Mouse (Mus musculus) left cerebral cortex, postnatal 25 days (tissue): ENCODE data around the gene Nfia. TPM values are rescaled to one million over a fixed set of nuclear protein-coding genes. Genes with fewer than 3 reads are reported as not detected.

Experiments
- DNase-seq, 2 experiments: peaks; one replicate each; pipeline ENCODE4 v3.0.0; 2022; ENCODE audit warnings: low spot score in 2 of 2, mixed read lengths in 1 of 2
- intact Hi-C: fragments of 180-260 bp; cut with DNase I; formaldehyde crosslinking; loops from one replicate; pipeline ENCODE4 v1.15.1; 2025
- total RNA-seq, 2 experiments: library from RNA; stranded (reverse); gene quantifications; 2 replicates each; pipeline ENCODE4 v1.2.3; 2021

Gene Nfia
- total RNA-seq, 2 experiments from 2014 or later: 63.0 to 73.6 TPM

DNA sequence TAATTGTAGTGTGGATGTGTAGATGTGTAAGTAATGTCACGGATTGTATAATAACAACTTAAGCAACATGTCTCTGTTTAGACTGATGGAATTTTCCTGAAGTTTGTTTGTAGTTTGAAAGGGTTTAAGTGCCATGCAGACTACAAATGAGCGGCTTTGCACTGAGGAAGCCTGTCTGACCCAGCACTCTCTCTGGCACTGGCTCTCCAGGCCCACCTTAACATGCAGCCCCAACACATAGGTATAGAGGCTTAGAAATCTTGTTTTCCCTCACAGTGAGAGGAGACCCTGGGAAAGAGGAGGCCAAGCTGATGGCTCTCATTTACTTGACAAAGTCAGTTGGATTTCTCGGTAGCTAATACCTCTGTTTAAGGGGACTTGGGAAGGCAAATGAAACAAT is 13.9 kb upstream of the Nfia start:
- DNase-seq: no peak
- intact Hi-C loops: loop anchor here (2.0 to 10.0 kb wide), 3 partner anchors 14 to 624 kb away; partner anchors contain the start of genes Nfia and Tm2d1

DNA sequence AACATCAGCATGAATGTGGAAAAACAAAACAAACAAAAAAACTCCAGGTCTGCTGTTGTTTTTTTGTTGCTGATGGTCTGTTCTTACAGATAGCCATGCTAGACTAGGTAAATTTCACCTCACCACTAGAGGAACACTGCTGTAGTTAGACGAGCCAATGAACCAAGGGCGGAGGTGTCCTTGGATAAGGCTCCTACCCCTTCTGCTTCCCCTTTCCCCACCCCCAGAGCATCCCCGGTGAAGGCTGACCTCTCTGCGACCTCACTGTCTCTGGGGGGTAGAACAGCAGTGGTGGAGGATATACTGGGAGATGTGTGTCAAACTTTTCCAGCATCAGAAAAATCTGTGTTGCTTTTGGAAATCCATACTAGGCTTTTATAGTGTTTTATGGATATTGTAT is 7.9 kb upstream of the Nfia start:
- DNase-seq: no peak
- intact Hi-C loops: no loop called here

- intact Hi-C loops: no loop called here
- no peak for DNase-seq
Observed at GRCm38 (mm10) chr4:97765341-97766020, 7.1 kb upstream of the Nfia start.

GRCm38 (mm10) chr4:97766100-97766499 is 6.4 kb upstream of the Nfia start:
- DNase-seq: no peak
- intact Hi-C loops: no loop called here

GRCm38 (mm10) chr4:97767025-97767424 is 5.5 kb upstream of the Nfia start:
- intact Hi-C loops: no loop called here
- no peak for DNase-seq

GRCm38 (mm10) chr4:97767516-97767915 is 5.0 kb upstream of the Nfia start:
- no peak for DNase-seq
- intact Hi-C loops: no loop called here

GRCm38 (mm10) chr4:97769861-97770260 is 2.7 kb upstream of the Nfia start:
- DNase-seq: no peak
- intact Hi-C loops: loop anchor here (5.0 kb wide), 2 partner anchors 142 to 552 kb away; no protein-coding TSS in a partner anchor

- intact Hi-C loops: loop anchor here (5.0 kb wide), 2 partner anchors 141 to 551 kb away; no protein-coding TSS in a partner anchor
- DNase-seq: no peak
Observed at GRCm38 (mm10) chr4:97771426-97771825, 1.1 kb upstream of the Nfia start.

DNA sequence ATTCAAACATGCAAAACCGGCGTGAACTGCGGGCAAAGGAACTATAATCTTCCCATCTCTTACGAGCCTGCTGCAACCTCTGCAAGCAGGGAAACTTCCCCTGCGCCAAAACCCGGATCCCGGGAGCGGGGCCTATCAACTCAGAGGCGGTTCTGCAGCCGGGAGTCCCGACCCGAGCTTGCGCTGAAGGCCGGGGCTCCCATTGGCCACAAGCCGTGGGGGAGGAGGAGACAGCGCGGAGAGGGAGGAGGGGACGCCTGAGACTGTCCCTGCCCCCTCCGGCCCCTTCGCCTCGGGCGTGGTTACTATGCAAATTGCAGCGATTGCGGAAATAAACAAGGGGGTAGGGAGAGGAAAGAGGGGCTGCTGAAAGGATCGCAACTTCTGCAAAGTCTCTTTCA is 450 bp upstream of the Nfia start:
- intact Hi-C loops: loop anchor here (2.0 to 5.0 kb wide), 3 partner anchors 13 to 550 kb away; no protein-coding TSS in a partner anchor
- peak; percentile 96 to 98 for DNase-seq

DNA sequence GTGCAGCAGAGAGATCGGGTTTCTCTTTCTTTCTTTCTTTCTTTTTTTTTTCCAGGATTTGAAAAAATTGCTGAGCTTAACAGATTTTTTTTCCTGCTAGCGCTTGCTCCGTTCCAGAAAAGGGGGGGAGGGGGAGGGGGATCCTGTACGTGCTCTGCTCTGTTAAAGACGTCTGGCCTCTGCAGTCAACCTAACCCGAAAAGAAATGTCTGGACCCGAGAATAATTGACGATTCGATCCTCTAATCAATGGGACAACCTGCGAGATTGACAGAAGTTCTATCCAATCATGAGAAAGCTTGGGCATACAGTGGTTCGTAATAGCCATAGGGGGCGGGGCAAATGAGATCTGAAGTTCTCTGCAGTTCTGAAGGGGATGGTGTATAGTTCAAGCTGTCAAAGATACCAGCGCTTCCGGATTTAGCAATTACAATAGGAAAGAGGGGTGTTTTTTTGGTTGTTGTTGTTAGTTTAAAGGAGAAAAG is 618 bp downstream of the Nfia start:
- DNase-seq: peak; percentile 94 to 98
- intact Hi-C loops: loop anchor here (2.0 to 5.0 kb wide), 3 partner anchors 14 to 549 kb away; no protein-coding TSS in a partner anchor

DNA sequence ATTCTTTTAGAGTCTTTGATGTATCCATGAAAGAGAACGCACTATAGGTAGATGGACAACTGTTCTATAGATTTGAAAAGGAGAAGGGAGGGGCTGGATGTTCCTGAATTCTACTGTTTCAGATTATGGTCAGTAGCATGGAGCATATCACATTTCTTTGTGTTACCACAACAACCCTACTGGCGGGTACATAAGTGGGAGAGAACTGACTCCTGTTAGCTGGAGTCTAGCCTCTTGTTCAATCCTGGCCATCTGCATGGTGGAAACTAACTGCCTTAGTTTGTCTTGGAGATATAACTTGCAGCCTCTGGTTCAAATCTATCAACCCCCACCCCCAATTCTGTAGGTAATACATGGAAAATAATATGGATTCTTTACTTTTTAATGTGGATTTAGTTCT is 1.3 kb downstream of the Nfia start:
- DNase-seq: no peak
- intact Hi-C loops: loop anchor here (2.0 to 5.0 kb wide), 3 partner anchors 15 to 549 kb away; no protein-coding TSS in a partner anchor

DNA sequence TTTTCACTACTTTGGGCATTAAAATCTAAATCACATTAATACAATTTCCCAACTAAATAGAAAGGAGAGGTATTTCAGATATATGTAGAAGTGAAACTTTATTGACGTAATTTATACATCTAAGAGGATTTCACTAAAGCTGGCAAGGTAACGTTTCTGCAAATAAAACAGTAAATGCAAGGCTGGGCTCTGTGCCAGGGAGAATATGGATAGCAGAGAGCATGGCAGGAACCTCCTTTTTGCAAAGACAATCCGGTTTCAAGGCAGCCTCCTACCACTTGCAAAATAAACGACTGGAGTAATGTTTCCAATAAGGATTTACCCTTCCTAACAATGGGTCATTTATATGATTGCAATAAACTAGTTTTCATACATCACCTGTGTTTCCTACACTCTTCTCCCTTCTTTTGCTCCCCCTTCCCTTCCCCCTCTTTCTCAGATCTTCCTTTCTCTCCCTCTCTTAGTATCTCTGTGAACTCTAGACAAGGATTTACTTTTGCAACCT is 2.0 kb downstream of the Nfia start:
- intact Hi-C loops: loop anchor here (5.0 kb wide), 2 partner anchors 138 to 548 kb away; no protein-coding TSS in a partner anchor

DNA sequence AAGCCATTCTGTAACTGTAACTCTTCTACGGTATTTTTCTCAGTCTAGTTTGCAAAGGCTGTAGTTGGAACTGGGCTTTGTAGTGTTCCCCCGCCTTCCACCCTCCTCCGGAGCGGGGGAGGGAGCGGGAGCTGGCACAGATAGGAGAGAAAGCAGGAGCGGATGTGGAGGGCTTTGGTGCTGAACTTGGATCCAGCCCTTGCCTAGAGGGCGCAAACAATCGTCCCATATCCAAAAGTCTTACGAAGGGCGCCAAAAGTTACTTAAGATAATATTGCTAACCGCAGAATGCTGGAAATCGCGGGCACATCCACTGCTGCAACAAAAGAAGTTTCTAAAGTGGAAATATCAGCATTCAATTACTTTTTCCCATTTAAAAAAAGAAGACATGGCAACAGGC is 2.5 kb downstream of the Nfia start:
- intact Hi-C loops: loop anchor here (5.0 kb wide), 2 partner anchors 92 to 332 kb away; no protein-coding TSS in a partner anchor
- peak in 1 of 2 experiments; percentile 65 for DNase-seq

More for the DNA sequence above, 2.0 kb downstream of the Nfia start:
- no peak for DNase-seq

GRCm38 (mm10) chr4:97775494-97776265 is 3.1 kb downstream of the Nfia start:
- intact Hi-C loops: loop anchor here (5.0 kb wide), 2 partner anchors 92 to 332 kb away; no protein-coding TSS in a partner anchor
- no peak for DNase-seq

GRCm38 (mm10) chr4:97776388-97777080 is 4.0 kb downstream of the Nfia start:
- peak in 1 of 2 experiments; percentile 39 for DNase-seq
- intact Hi-C loops: loop anchor here (5.0 kb wide), 2 partner anchors 91 to 331 kb away; no protein-coding TSS in a partner anchor

GRCm38 (mm10) chr4:97777081-97777705 is 4.7 kb downstream of the Nfia start:
- intact Hi-C loops: loop anchor here (5.0 kb wide), 2 partner anchors 90 to 330 kb away; no protein-coding TSS in a partner anchor
- no peak for DNase-seq

DNA sequence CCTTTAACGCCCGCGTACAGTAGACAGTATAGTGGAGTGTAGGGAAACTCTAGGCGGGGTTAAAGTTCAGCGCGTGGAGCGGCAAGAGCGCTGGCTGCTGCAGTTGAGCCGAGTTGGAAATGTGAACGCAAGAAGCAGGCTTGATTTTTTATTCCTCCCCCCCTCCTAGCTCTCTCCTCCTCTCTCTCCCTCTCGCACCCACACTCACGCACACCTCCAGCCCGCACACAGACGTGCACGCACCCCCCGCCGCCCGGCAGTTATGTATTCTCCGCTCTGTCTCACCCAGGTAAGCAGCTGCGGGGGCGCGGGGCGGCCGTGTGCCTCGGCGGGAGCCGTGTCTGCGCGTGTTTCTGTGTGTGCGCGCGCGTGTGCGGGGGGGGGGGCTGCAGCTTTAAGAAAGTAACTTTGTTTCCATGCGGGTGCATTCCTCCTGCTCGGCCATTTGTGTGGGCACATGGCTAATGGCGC is 5.2 kb downstream of the Nfia start, which contains the start of gene E130114P18Rik:
E130114P18Rik (minus strand) TSS at position 373 of the 471 bp plus-strand sequence.
- peak in 1 of 2 experiments; percentile 52 for DNase-seq
- intact Hi-C loops: loop anchor here (5.0 kb wide), 2 partner anchors 90 to 330 kb away; no protein-coding TSS in a partner anchor

DNA sequence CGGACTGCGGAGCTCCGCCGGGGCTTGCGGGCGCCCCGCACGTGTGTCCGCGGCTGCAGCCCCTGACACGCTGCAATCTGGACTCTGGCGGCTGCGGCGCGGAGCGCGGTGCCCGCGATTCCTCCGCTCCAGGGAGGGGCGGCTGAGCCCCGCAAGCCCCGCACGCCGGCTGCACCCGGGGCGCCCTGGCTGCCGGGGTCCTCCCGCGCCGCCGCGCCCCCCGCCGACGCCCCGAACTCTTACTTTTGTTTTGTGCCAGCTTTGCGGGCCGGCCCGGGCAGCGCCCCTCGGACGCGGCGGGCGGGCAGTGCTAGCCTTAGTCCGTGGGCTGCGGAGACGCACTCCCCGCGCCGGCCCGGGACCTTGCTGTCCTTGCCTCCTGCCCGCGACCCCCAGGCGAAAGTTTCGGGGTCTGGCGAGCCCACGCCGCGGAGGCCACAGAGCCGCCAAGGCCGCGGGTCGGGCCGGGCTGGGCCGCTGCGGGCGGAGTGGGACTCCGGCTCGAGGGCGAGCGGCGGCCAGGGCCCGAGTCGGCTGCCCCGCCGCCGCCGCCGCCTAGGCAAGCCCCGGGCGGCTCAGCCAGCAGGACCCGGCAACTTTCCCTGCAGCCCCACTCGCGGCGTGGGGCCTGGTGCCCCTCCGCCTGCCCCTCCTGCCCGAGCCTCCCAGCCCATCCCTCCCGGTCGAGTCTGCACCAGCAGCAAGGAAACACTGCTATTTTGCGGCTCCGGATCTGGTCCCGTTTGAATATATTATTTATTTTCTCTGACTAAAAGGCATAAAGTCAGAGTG is 5.9 kb downstream of the Nfia start:
- no peak for DNase-seq
- intact Hi-C loops: loop anchor here (5.0 kb wide), 2 partner anchors 89 to 329 kb away; no protein-coding TSS in a partner anchor
